Mouse (Mus musculus) megakaryocyte, embryonic 14.5 days (primary cell): ENCODE results near the gene Trpc1.

Experiments used
- FLI1 ChIP-seq: IDR thresholded peaks from 2 replicates; pipeline ENCODE4 v1.6.1; 2012; ENCODE audit warnings: low read length, inconsistent platforms, mixed read lengths
- GATA1 ChIP-seq: IDR thresholded peaks from 3 replicates; pipeline ENCODE4 v1.6.1; 2012; ENCODE audit warnings: mixed read lengths, low read length, inconsistent platforms, borderline replicate concordance

DNA sequence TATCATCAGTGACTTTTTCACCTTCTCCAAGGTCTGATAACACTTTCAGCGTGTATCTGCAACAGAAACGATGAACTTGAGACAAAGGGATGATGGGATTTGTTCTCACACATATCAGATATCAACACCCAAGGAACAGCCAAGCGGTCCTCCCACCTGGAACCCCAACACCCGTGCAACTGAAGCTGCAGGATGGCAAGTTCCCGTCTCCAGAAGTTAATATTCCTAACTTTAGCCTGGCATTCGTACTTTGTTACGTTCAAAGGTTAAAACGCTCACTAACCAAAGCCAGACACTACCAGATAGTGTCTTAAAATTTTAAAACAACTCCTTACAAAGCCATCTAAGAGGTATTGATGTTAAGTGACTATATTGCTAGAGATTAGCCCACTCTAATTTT is 11.2 kb upstream of the Trpc1 start:
- TF ChIP-seq FLI1: no peak
- no peak for TF ChIP-seq GATA1
